Mouse (Mus musculus): Measurements from ENCODE around the gene Dbi. TPM values are rescaled to one million over a fixed set of nuclear protein-coding genes. Genes with fewer than 3 reads are reported as not detected.

Dbi gene
- polyA plus RNA-seq, 1 experiment, result 354 TPM

GRCm38 (mm10) chr1:120158474-120159127, 37.7 kb upstream of the Dbi start:
- H3K4me3 ChIP-seq (ENCODE audit: low read depth, low read length), result no peak overlapping the region

DNA sequence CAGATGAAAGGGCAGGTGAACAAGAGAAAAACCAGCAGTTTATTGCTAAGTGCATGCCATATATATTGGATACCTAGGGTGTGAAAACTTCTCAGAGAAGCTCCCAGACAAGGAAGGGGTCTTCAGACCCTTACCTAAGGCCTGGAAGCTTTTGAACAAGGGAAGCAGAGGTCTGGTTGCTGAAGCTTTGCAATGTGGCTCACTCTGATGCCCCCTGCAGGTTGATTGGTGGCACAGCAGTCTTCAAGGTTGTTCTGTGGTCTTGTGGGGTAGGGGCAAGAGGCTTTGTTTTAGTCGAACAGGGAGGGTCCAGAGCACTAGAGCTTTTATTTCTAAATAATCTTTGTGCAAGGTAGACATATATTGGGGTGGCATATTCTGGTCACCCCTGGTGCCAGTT, 34.4 kb upstream of the Dbi start:
- Histone ChIP-seq H3K4me3 (ENCODE audit: low read depth, low read length) (no peak overlapping the region), H3K9ac (ENCODE audit: low read depth, poor library complexity, severe bottlenecking) (no peak overlapping the region), H3K4me1 (ENCODE audit: control insufficient read depth, insufficient read depth, low read length) (no peaks in the 10 kb centered on the region), H3K27ac (ENCODE audit: insufficient read depth, low read length) (no peak overlapping the region), H3K9me3 (replicated peaks; ENCODE audit: control insufficient read depth, insufficient read depth, low read length, poor library complexity, severe bottlenecking) (no peaks in the 10 kb centered on the region), H3K27me3 (ENCODE audit: control insufficient read depth, insufficient read depth, low read length, poor library complexity, severe bottlenecking) (no peaks in the 10 kb centered on the region), H3K36me3 (ENCODE audit: control insufficient read depth, insufficient read depth, low read length, poor library complexity, severe bottlenecking) (no peaks in the 10 kb centered on the region)
- no peak for TF ChIP-seq EP300 (IDR thresholded peaks at IDR 0.05; ENCODE audit: insufficient read depth, low read depth, low read length)
- TF ChIP-seq CTCF (IDR thresholded peaks at IDR 0.05; ENCODE audit: low read depth, low read length), result peak; percentile 82

More at GRCm38 (mm10) chr1:120158474-120159127, 37.7 kb upstream of the Dbi start:
- TF ChIP-seq CTCF (IDR thresholded peaks at IDR 0.05; ENCODE audit: low read depth, low read length) (no peak), EP300 (IDR thresholded peaks at IDR 0.05; ENCODE audit: insufficient read depth, low read depth, low read length) (no peak)
- no peaks in the 10 kb centered on the region for H3K4me1 ChIP-seq (ENCODE audit: control insufficient read depth, insufficient read depth, low read length)
- no peaks in the 10 kb centered on the region for H3K9me3 ChIP-seq (replicated peaks; ENCODE audit: control insufficient read depth, insufficient read depth, low read length, poor library complexity, severe bottlenecking)
- no peak overlapping the region for H3K9ac ChIP-seq (ENCODE audit: low read depth, poor library complexity, severe bottlenecking)
- no peak overlapping the region for H3K27ac ChIP-seq (ENCODE audit: insufficient read depth, low read length)
- H3K36me3 ChIP-seq (ENCODE audit: control insufficient read depth, insufficient read depth, low read length, poor library complexity, severe bottlenecking), result no peaks in the 10 kb centered on the region
- no peaks in the 10 kb centered on the region for H3K27me3 ChIP-seq (ENCODE audit: control insufficient read depth, insufficient read depth, low read length, poor library complexity, severe bottlenecking)

GRCm38 (mm10) chr1:120154232-120154631, 33.4 kb upstream of the Dbi start:
- Histone ChIP-seq H3K9me3 (replicated peaks; ENCODE audit: control insufficient read depth, insufficient read depth, low read length, poor library complexity, severe bottlenecking) (no peaks in the 10 kb centered on the region), H3K27me3 (ENCODE audit: control insufficient read depth, insufficient read depth, low read length, poor library complexity, severe bottlenecking) (no peaks in the 10 kb centered on the region), H3K4me1 (ENCODE audit: control insufficient read depth, insufficient read depth, low read length) (no peaks in the 10 kb centered on the region), H3K4me3 (ENCODE audit: low read depth, low read length) (no peak overlapping the region), H3K27ac (ENCODE audit: insufficient read depth, low read length) (no peak overlapping the region), H3K9ac (ENCODE audit: low read depth, poor library complexity, severe bottlenecking) (no peak overlapping the region), H3K36me3 (ENCODE audit: control insufficient read depth, insufficient read depth, low read length, poor library complexity, severe bottlenecking) (no peaks in the 10 kb centered on the region)
- TF ChIP-seq POLR2A (IDR thresholded peaks at IDR 0.05; ENCODE audit: insufficient read depth, low read length) (no peak), EP300 (IDR thresholded peaks at IDR 0.05; ENCODE audit: insufficient read depth, low read depth, low read length) (no peak), CTCF (IDR thresholded peaks at IDR 0.05; ENCODE audit: low read depth, low read length) (peak; percentile 57)

- Histone ChIP-seq H3K27me3 (ENCODE audit: control insufficient read depth, insufficient read depth, low read length, poor library complexity, severe bottlenecking) (no peaks in the 10 kb centered on the region), H3K36me3 (ENCODE audit: control insufficient read depth, insufficient read depth, low read length, poor library complexity, severe bottlenecking) (no peaks in the 10 kb centered on the region), H3K9me3 (replicated peaks; ENCODE audit: control insufficient read depth, insufficient read depth, low read length, poor library complexity, severe bottlenecking) (no peaks in the 10 kb centered on the region), H3K27ac (ENCODE audit: insufficient read depth, low read length) (peak overlapping the region; percentile 79), H3K4me1 (ENCODE audit: control insufficient read depth, insufficient read depth, low read length) (no peaks in the 10 kb centered on the region), H3K4me3 (ENCODE audit: low read depth, low read length) (no peak overlapping the region), H3K9ac (ENCODE audit: low read depth, poor library complexity, severe bottlenecking) (no peak overlapping the region)
- TF ChIP-seq CTCF (IDR thresholded peaks at IDR 0.05; ENCODE audit: low read depth, low read length) (no peak), EP300 (IDR thresholded peaks at IDR 0.05; ENCODE audit: insufficient read depth, low read depth, low read length) (no peak), POLR2A (IDR thresholded peaks at IDR 0.05; ENCODE audit: insufficient read depth, low read length) (no peak)
Measured at GRCm38 (mm10) chr1:120146994-120147393, 26.1 kb upstream of the Dbi start.

DNA sequence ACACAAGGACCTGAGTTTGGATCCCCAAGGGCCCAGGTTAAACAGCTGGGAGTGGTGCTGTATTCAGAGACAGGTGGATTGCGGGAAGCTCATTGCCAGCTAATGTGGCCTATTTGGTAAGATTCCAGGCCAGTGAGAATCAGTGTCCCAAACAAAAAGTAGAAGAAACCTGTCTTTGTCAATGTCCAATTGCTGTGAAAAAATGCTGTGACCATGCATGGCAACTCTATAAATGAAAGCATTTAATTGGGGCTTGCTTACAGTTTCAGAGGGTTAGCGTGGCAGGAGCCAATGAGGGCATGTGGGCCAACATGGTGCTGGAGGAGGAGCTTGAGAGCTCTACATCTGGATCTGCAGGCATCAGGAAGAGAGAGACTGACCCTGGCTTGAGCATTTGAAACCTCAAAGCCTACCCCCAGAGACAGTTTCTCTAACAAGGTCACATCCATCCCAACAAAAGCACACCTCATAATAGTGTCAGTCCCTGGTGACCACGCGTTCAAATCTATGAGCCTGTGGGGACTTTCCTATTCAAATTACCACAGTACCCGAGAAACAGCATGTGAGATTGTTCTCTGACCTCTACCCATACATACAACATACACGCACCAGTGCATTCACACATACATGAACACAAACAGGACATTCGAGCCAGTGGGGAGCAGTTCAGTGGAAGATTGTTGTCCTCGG, 24.8 kb upstream of the Dbi start:
- TF ChIP-seq POLR2A (IDR thresholded peaks at IDR 0.05; ENCODE audit: insufficient read depth, low read length) (no peak), EP300 (IDR thresholded peaks at IDR 0.05; ENCODE audit: insufficient read depth, low read depth, low read length) (no peak), CTCF (IDR thresholded peaks at IDR 0.05; ENCODE audit: low read depth, low read length) (no peak)
- H3K9ac ChIP-seq (ENCODE audit: low read depth, poor library complexity, severe bottlenecking), result no peak overlapping the region

DNA sequence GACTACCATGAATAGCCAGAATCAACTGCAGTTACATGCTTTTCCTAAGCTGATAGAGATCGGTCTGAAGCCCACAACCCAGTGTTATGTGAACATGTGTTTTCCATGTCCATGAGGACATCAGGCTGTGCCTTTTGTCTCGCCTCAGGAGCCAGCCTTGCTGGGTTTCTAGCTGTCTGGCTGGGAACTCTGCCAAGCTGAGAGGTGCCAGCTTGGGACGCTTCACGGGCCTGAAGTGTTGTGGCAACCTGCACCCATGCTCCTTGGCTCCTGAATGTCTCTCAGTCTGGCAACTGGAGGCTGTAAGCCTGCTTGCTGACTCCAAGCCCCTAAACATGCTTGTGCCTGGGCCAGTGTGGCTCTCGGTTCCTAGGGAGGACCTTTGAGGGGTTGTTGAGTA, 21.7 kb upstream of the Dbi start:
- TF ChIP-seq CTCF (IDR thresholded peaks at IDR 0.05; ENCODE audit: low read depth, low read length) (no peak), EP300 (IDR thresholded peaks at IDR 0.05; ENCODE audit: insufficient read depth, low read depth, low read length) (no peak), POLR2A (IDR thresholded peaks at IDR 0.05; ENCODE audit: insufficient read depth, low read length) (no peak)
- Histone ChIP-seq H3K4me3 (ENCODE audit: low read depth, low read length) (no peak overlapping the region), H3K9ac (ENCODE audit: low read depth, poor library complexity, severe bottlenecking) (no peak overlapping the region), H3K27ac (ENCODE audit: insufficient read depth, low read length) (no peak overlapping the region), H3K27me3 (ENCODE audit: control insufficient read depth, insufficient read depth, low read length, poor library complexity, severe bottlenecking) (no peaks in the 10 kb centered on the region), H3K4me1 (ENCODE audit: control insufficient read depth, insufficient read depth, low read length) (no peaks in the 10 kb centered on the region), H3K9me3 (replicated peaks; ENCODE audit: control insufficient read depth, insufficient read depth, low read length, poor library complexity, severe bottlenecking) (no peaks in the 10 kb centered on the region), H3K36me3 (ENCODE audit: control insufficient read depth, insufficient read depth, low read length, poor library complexity, severe bottlenecking) (no peaks in the 10 kb centered on the region)

More for the DNA sequence above, 24.8 kb upstream of the Dbi start:
- Histone ChIP-seq H3K27ac (ENCODE audit: insufficient read depth, low read length) (peak overlapping the region; percentile 53; the same call in 1 of the 2 replicates), H3K4me3 (ENCODE audit: low read depth, low read length) (no peak overlapping the region), H3K9me3 (replicated peaks; ENCODE audit: control insufficient read depth, insufficient read depth, low read length, poor library complexity, severe bottlenecking) (no peaks in the 10 kb centered on the region), H3K27me3 (ENCODE audit: control insufficient read depth, insufficient read depth, low read length, poor library complexity, severe bottlenecking) (no peaks in the 10 kb centered on the region), H3K36me3 (ENCODE audit: control insufficient read depth, insufficient read depth, low read length, poor library complexity, severe bottlenecking) (no peaks in the 10 kb centered on the region), H3K4me1 (ENCODE audit: control insufficient read depth, insufficient read depth, low read length) (no peaks in the 10 kb centered on the region)
